Mouse (Mus musculus) cerebellum, adult 18-20 months (tissue): ENCODE measurements around the gene Foxn3.
A peak's percentile ranks its signal among the peaks of the same experiment; 100 is the strongest.

Experiments used
- DNase-seq, 2 experiments: peaks; one replicate each; pipeline ENCODE4 v3.0.0; 2021

Foxn3 gene

GRCm38 (mm10) chr12:99284419-99285069, 278.8 kb downstream of the Foxn3 start:
- peak; percentile 47 to 53 for DNase-seq

- DNase-seq, result peak; percentile 45 to 50
These were observed 282.6 kb downstream of the Foxn3 start for GRCm38 (mm10) chr12:99280826-99281225.

- no peak for DNase-seq
These were observed 283.1 kb downstream of the Foxn3 start for GRCm38 (mm10) chr12:99280291-99280690.

- DNase-seq, result no peak
These were observed 284.0 kb downstream of the Foxn3 start for GRCm38 (mm10) chr12:99279426-99279825.

GRCm38 (mm10) chr12:99274589-99274988, 288.8 kb downstream of the Foxn3 start:
- no peak for DNase-seq

- DNase-seq, result no peak
These were observed 294.0 kb downstream of the Foxn3 start for GRCm38 (mm10) chr12:99269396-99269795.

- no peak for DNase-seq
These were observed 294.4 kb downstream of the Foxn3 start for GRCm38 (mm10) chr12:99268954-99269353.

GRCm38 (mm10) chr12:99267732-99268131, 295.6 kb downstream of the Foxn3 start:
- no peak for DNase-seq

- peak in 1 of 2 experiments; percentile 43 for DNase-seq
These were observed 296.9 kb downstream of the Foxn3 start for GRCm38 (mm10) chr12:99266434-99266833.

- no peak for DNase-seq
These were observed 297.6 kb downstream of the Foxn3 start for GRCm38 (mm10) chr12:99265777-99266176.

- no peak for DNase-seq
These were observed 299.0 kb downstream of the Foxn3 start for GRCm38 (mm10) chr12:99264386-99264785.

GRCm38 (mm10) chr12:99263592-99264335, 299.6 kb downstream of the Foxn3 start:
- DNase-seq, result peak in 1 of 2 experiments; percentile 39

- DNase-seq, result no peak
These were observed 300.5 kb downstream of the Foxn3 start for GRCm38 (mm10) chr12:99262840-99263239.

GRCm38 (mm10) chr12:99262066-99262599, 301.2 kb downstream of the Foxn3 start:
- no peak for DNase-seq

GRCm38 (mm10) chr12:99260171-99260570, 303.2 kb downstream of the Foxn3 start:
- no peak for DNase-seq

GRCm38 (mm10) chr12:99257570-99257969, 305.8 kb downstream of the Foxn3 start:
- no peak for DNase-seq

- DNase-seq, result no peak
These were observed 306.4 kb downstream of the Foxn3 start for GRCm38 (mm10) chr12:99256997-99257396.

GRCm38 (mm10) chr12:99256463-99256862, 306.9 kb downstream of the Foxn3 start:
- no peak for DNase-seq

GRCm38 (mm10) chr12:99254436-99254835, 308.9 kb downstream of the Foxn3 start:
- no peak for DNase-seq

GRCm38 (mm10) chr12:99253562-99253961, 309.8 kb downstream of the Foxn3 start:
- DNase-seq, result no peak

GRCm38 (mm10) chr12:99248606-99249005, 314.8 kb downstream of the Foxn3 start:
- no peak for DNase-seq

- no peak for DNase-seq
These were observed 315.4 kb downstream of the Foxn3 start for GRCm38 (mm10) chr12:99247939-99248338.

GRCm38 (mm10) chr12:99246984-99247746, 316.2 kb downstream of the Foxn3 start:
- peak; percentile 61 to 72 for DNase-seq
